Mouse (Mus musculus) lung, postnatal 0 days (tissue): ENCODE measurements at regions not wholly inside any gene's neighbourhood (a gene's known extent, or its start where the extent isn't known, plus 50 kb on each side); places are given as distances from the start of the nearest gene placed in this dataset.

Experiments used
- CTCF ChIP-seq: IDR thresholded peaks from 2 replicates; pipeline ENCODE4 v1.5.1; 2016; ENCODE audit warnings: antibody characterized with exemption, mild to moderate bottlenecking
- EP300 ChIP-seq: IDR thresholded peaks from 2 replicates; pipeline ENCODE4 v1.6.1; 2016; ENCODE audit warnings: antibody characterized with exemption, mild to moderate bottlenecking, control low read depth

GRCm38 (mm10) chr3:131917734-131918534 lies 167.2 kb upstream of the Dkk2 start:
- TF ChIP-seq EP300 (no peak), CTCF (no peak)
